Mouse (Mus musculus) frontal cortex, adult 2 months (tissue): ENCODE results near the gene Ubtd2. TPM values are rescaled to one million over a fixed set of nuclear protein-coding genes. Genes with fewer than 3 reads are reported as not detected.
A peak's percentile ranks its signal among the peaks of the same experiment; 100 is the strongest.

Experiments used
- DNase-seq, 2 experiments: peaks; one replicate each; pipeline ENCODE4 v3.0.0; 2022; ENCODE audit warnings: low spot score in 1 of 2; ENCODE audit errors: extremely low spot score in 1 of 2
- polyA plus RNA-seq: library from polyadenylated mRNA; depleted of rRNA; stranded (reverse); fragments of >200 nt; gene quantifications from 2 replicates; pipeline ENCODE4 v1.2.3, GENCODE M21; 2012

Ubtd2 gene
- polyA plus RNA-seq, 1 experiment: 25.4 TPM

DNA sequence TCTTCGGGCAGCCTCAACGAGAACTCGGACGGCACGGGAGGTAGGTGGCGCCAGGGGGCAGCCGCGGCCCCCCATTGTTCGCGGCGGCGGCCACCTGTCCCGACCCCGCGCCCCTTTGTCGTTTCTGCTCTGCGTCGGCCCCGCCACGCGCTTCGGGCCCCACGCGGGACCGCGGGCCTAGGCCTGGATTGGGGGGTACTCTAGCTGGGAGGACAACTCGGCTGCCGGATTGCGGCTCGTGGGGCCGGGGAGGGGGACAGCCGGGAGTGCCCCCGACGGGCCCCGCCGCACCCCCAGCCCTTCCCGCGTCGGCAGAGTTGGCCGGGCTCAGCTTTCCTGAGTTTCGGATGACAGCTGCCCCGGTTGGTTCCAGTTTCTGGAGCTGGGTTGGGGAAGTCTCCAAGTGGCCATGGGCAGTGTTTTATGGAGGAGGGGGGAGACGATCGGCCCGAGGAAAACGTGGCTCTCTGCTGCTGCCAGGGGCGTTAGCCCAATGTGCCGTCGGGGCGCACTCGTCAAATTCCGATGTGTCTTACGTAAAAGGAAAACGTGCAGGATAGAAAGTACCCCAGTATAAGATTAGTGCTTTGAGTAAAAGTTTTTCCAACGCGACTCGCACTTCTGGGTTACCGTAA is 454 bp downstream of the Ubtd2 start:
- peak in 1 of 2 experiments; percentile 24 for DNase-seq

GRCm38 (mm10) chr11:32456356-32456755 is 1.2 kb downstream of the Ubtd2 start:
- no peak for DNase-seq

DNA sequence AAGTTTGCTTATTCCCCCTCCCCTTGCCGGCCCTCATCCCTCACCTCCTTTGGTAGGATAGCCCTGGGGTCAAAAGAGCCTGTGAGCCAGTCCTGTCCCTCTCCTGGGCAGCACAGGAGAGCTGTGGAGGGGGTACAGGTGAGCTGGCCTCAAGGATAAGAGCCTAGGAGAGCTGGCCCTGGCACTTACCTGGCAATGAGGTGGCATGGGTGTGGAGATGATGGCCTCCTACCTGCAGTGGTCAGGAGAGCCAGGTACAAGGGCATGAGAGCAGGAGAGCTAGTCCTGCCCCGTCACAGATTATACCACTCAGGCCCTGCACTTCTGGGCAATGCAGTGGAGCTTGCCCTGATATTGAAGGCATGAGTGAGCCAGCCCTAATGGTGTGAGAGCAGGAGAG is 9.1 kb downstream of the Ubtd2 start:
- DNase-seq: no peak

DNA sequence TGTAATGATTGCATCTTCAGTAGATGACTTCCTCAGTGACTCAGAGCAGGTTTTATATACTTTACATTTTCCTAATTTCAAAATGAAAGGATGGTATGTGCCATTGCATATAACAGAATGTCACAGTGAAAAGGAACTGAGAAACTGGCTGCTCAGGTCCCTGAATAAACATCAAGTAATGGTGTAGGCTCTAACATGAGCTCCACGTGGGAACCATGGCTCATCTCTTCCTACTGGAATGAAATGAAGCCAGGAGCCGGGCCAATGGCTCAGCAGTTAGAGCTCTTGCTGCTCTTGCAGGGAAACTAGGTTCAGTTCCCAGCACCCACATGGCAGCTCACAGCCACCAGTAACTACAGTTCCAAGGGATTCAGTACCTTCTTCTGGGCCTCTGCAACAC is 16.8 kb downstream of the Ubtd2 start:
- DNase-seq: peak in 1 of 2 experiments; percentile 37

DNA sequence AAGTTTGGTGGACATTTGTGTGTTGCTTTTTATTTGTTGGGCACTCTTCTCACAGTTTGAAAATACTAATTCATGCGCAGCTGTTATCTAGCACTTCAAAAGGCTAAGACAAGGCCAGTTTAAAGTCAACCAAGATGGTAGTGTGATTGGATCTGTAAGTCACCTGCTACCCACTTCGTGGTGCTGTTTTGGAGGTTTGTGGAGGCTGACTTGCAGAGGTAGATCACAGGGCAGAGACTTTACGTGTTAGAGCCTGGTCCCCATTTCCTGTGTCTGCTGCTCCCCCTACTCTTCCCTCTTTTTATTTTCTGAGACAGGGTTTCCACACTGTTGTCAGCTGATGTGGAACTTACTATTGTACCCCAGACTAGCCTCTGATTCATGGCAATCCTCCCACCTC is 19.6 kb downstream of the Ubtd2 start:
- no peak for DNase-seq

DNA sequence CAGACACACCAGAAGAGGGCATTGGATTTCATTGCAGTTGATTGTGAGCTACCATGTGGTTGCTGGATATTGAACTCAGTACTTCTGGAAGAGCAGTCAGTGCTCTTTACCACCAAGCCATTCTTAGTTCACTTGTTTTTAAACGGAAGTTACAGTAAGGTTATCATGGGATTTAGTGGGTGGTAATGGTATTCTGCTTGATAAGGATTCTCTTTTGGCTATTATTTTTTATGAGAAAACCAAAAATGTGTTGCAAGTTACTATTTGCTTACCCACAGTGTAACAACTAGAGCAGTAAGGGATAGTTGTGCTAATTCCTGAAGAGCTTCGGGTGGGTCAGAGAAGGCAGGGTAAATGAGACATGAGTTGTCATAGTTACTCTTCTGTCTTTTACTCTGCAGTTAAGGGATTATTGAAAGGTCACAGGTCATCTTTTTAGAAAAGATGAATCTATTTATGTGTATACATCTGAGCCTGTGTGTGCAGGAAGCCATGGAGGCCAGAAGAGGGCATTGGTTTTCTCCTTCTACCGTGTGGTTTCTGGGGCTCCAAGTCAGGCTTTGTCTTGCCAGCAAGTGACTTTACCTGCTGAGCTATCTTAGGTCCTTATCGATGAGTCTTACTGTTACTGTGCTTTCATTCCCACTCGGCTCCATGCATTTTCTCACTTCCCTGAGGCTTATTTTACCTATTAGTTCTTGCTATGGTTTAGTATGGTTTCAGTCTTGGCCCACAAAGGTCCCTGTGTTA is 20.5 kb downstream of the Ubtd2 start:
- no peak for DNase-seq

DNA sequence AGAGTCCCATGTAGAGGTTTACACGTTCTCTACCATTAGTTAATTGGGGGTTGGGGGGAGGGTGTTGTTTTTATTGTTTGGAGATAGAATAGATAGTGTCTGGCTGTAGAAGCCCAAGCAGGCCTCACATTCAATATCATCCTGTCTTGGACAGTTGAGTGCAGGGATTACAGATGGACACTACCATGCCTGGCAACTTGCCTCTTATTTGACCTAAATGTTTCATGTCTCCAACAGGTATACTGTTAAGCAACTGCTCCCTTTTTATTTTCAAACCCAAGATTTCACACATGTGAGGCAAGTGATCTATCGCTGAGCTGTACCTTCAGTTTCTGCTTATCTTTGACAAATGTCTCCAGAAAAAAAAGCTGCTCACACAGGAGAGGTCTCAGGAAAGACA is 26.4 kb downstream of the Ubtd2 start:
- DNase-seq: no peak

- no peak for DNase-seq
These were observed 30.1 kb downstream of the Ubtd2 start for GRCm38 (mm10) chr11:32485290-32485689.

GRCm38 (mm10) chr11:32486621-32487020 is 31.5 kb downstream of the Ubtd2 start:
- no peak for DNase-seq

- no peak for DNase-seq
These were observed 32.3 kb downstream of the Ubtd2 start for GRCm38 (mm10) chr11:32487501-32487900.

- no peak for DNase-seq
These were observed 33.2 kb downstream of the Ubtd2 start for GRCm38 (mm10) chr11:32488344-32488743.

DNA sequence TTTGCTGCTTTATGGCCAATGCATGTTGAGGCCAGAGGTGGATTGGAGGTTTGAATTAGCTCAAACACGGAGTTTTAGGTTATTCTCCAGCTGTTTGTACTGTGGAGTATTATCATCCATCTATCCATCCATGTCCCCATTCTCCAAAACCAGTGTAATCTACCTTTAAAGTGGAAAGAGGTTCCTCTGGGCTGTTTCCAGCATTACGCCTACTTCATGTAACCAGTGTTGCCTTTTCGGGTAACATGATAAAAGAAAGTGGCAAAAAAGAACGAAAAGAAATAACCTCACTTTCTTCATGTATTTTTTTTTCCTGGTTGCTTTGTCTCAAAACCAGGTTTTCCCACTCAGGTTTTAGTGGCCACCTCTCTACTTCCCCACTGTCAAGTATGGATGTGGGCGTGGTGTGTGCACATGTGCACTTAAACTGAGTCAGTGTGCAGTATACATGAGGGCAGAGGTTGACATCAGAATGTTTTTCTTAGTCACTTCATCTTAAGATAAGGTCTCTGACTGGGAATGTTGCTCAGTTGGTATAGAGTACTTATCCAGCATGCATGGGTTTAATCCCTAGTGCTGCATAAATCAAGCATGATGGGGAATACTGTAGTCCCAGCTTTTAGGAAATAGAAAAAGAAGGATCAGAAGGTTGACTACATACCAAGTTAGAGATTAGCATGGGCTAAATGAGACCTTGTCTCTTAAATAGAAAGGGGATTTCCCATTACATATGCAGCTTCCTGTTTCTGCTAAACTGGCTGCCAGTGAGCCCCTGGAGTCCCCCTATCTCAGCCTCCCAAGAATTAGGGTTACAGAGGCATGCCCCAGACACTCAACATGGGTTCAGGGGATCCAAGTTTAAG is 33.9 kb downstream of the Ubtd2 start:
- no peak for DNase-seq

GRCm38 (mm10) chr11:32491079-32491478 is 35.9 kb downstream of the Ubtd2 start:
- DNase-seq: no peak

GRCm38 (mm10) chr11:32493312-32493711 is 38.1 kb downstream of the Ubtd2 start:
- DNase-seq: no peak

GRCm38 (mm10) chr11:32495283-32495682 is 40.1 kb downstream of the Ubtd2 start:
- DNase-seq: no peak

GRCm38 (mm10) chr11:32498757-32499535 is 43.8 kb downstream of the Ubtd2 start:
- DNase-seq: peak; percentile 53 to 84

DNA sequence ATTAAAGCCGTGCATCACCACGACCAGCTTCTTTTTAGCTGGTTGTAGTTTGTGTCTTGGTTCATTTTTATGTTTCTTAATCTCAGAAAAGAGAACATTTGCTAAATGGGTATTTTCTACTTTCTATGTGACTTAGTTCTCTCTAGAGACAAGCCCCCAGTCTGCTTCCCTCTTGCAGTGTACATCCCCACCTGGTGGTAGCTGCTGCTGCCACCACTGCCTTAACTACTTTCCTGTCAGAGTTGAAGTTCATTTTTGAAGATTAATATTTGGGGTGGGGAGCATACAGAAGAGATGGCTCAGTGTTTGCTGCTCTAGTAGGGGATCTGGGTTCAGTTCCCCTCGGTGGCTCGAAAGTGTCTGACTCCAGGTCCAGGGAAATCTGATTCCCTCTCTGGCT is 44.8 kb downstream of the Ubtd2 start:
- DNase-seq: no peak

GRCm38 (mm10) chr11:32503711-32504110 is 48.5 kb downstream of the Ubtd2 start:
- no peak for DNase-seq

DNA sequence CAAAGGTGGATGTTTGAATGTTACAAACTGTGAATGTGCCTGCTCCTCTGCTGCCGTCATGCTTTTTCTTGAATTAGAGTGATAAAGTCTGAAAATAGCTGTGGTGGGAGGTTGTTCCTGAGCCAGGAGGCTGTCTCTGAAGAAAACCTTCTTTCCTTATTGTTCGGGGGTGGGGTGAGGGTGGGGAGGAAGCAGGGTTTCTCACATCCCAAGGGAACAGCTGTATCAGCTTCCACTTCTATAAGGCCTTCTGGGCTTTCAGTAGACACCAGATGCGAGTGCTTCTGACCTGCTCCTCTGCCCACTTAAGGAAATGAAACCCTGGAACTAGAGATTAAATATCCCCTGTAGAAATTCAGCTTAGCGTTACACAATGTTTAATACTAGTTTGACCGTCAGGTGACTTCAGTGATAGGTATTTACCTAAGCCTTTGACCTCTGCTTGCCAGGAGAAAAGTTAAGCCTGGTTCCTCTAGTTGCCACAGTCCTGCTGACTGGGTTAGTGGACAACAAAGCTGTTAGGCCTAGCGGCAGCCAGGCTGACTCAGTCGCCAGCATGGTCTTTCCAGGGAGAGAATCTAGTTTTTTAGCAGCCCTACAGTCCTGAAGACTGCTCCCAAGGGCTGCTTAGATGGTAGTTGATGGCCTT is 50.0 kb downstream of the Ubtd2 start:
- peak; percentile 38 to 55 for DNase-seq

DNA sequence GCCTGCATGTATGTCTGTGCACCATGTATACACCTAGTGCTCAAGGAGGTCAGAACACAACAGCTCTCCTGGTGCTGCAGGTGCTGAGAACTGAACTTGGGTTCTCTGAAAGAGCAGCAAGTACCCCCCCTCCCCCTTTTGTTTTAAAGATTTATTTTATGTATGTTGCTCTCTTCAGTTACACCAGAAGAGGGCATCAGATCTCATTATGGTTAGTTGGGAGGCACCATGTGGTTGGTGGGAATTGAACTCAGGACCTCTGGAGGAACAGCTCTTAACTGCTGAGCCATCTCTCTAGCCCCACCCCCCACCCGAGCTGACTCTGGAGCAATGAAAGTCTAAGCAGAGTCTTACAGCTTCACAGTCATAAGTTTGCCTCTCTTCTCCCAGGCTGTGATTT is 55.8 kb downstream of the Ubtd2 start:
- no peak for DNase-seq
